Mouse (Mus musculus) midbrain, embryonic 16.5 days (tissue): ENCODE measurements at regions not wholly inside any gene's neighbourhood (a gene's known extent, or its start where the extent isn't known, plus 50 kb on each side); places are given as distances from the start of the nearest gene placed in this dataset.
A peak's percentile ranks its signal among the peaks of the same experiment; 100 is the strongest.

Source experiments
- ATAC-seq: fragments of 200-750 bp; cut with Nextera tagmentation; 2 replicates; pipeline ENCODE4 v1.8.0; 2017; ENCODE audit warnings: moderate TSS enrichment
- H3K27ac ChIP-seq: fragments of 300-500 bp; sonication (generic); 2 replicates; pipeline ENCODE4 v1.5.1; 2014; ENCODE audit warnings: mild to moderate bottlenecking, low read length, mixed read lengths
- H3K27me3 ChIP-seq: fragments of 300-500 bp; sonication (generic); 2 replicates; pipeline ENCODE4 v1.6.1; 2014; ENCODE audit warnings: low read depth, low read length, mixed read lengths; ENCODE audit not compliant: control insufficient read depth, insufficient read depth
- H3K36me3 ChIP-seq: fragments of 300-500 bp; sonication (generic); 2 replicates; pipeline ENCODE4 v1.6.1; 2014; ENCODE audit warnings: mild to moderate bottlenecking, low read length, moderate library complexity, mixed read lengths; ENCODE audit not compliant: control insufficient read depth, insufficient read depth
- H3K4me1 ChIP-seq: fragments of 300-500 bp; sonication (generic); 2 replicates; pipeline ENCODE4 v1.6.1; 2014; ENCODE audit warnings: mild to moderate bottlenecking, low read length, mixed read lengths; ENCODE audit not compliant: control insufficient read depth, insufficient read depth
- H3K4me2 ChIP-seq: fragments of 300-500 bp; sonication (generic); 2 replicates; pipeline ENCODE4 v1.6.1; 2014; ENCODE audit warnings: mild to moderate bottlenecking, low read length, mixed read lengths
- H3K4me3 ChIP-seq: fragments of 300-500 bp; sonication (generic); 2 replicates; pipeline ENCODE4 v1.5.1; 2014; ENCODE audit warnings: low read depth, mild to moderate bottlenecking, low read length, moderate library complexity, mixed read lengths
- H3K9ac ChIP-seq: fragments of 300-500 bp; sonication (generic); 2 replicates; pipeline ENCODE4 v1.6.1; 2014; ENCODE audit warnings: low read depth, low read length, mixed read lengths
- H3K9me3 ChIP-seq: fragments of 300-500 bp; sonication (generic); replicated peaks from 2 replicates; pipeline ENCODE4 v1.6.1; 2014; ENCODE audit warnings: mild to moderate bottlenecking, low read length, mixed read lengths; ENCODE audit not compliant: control insufficient read depth, poor library complexity, severe bottlenecking
- WGBS: fragments of 180-500 bp; shearing (Covaris S2); extraction: QIAGEN DNeasy Blood & Tissue Kit; methylation state at CpG from one replicate; pipeline ENCODE4 v1.1.7; 2014; 5-methylcytosine and 5-hydroxymethylcytosine counted together

GRCm38 (mm10) chr8:17700362-17700761, 1277.7 kb downstream of the Defb40 start:
- H3K27me3 ChIP-seq: no peaks in the 10 kb centered on the region
- no peak for ATAC-seq
- WGBS: 53% methylated on average over 3 of the region's 3 CpGs
- H3K27ac ChIP-seq: no peak overlapping the region
- H3K36me3 ChIP-seq: no peaks in the 10 kb centered on the region
- H3K4me2 ChIP-seq: no peak overlapping the region
- no peaks in the 10 kb centered on the region for H3K4me1 ChIP-seq
- H3K9me3 ChIP-seq: no peaks in the 10 kb centered on the region
- no peak overlapping the region for H3K4me3 ChIP-seq
- H3K9ac ChIP-seq: no peak overlapping the region

GRCm38 (mm10) chr8:17690074-17690848, 1287.8 kb downstream of the Defb40 start:
- ATAC-seq: no peak
- no peaks in the 10 kb centered on the region for H3K27me3 ChIP-seq
- H3K27ac ChIP-seq: no peak overlapping the region
- no peaks in the 10 kb centered on the region for H3K36me3 ChIP-seq
- H3K4me3 ChIP-seq: no peak overlapping the region
- H3K9ac ChIP-seq: no peak overlapping the region
- H3K9me3 ChIP-seq: no peaks in the 10 kb centered on the region
- H3K4me1 ChIP-seq: no peaks in the 10 kb centered on the region
- 79% methylated on average over 4 of the region's 4 CpGs for WGBS
- no peak overlapping the region for H3K4me2 ChIP-seq

GRCm38 (mm10) chr8:17689641-17690040, 1288.4 kb downstream of the Defb40 start:
- no peaks in the 10 kb centered on the region for H3K27me3 ChIP-seq
- no peaks in the 10 kb centered on the region for H3K36me3 ChIP-seq
- no peak overlapping the region for H3K4me3 ChIP-seq
- no peak for ATAC-seq
- H3K9me3 ChIP-seq: no peaks in the 10 kb centered on the region
- no peak overlapping the region for H3K27ac ChIP-seq
- 95% methylated on average over 3 of the region's 3 CpGs for WGBS
- H3K9ac ChIP-seq: no peak overlapping the region
- H3K4me2 ChIP-seq: no peak overlapping the region
- no peaks in the 10 kb centered on the region for H3K4me1 ChIP-seq

DNA sequence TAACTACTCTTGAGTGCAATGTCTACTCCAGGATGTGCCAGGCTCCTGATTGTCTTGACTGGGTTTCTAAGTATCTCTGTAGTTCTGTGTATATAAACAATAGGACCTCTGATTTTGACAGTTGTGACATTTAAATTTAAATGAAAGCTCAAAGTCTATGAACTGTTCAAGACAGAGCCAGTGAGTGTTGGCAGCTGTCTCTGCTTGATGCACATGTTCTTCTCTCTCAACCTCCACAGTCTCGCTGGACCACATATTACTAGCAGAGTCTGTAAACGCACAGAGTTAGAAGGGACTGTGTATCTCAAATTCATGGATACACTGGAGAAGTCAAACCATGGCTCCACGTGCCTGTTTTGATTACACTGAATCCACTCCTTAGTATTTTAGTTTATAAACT, 1291.0 kb downstream of the Defb40 start:
- no peaks in the 10 kb centered on the region for H3K36me3 ChIP-seq
- no peak overlapping the region for H3K9ac ChIP-seq
- H3K27me3 ChIP-seq: no peaks in the 10 kb centered on the region
- ATAC-seq: no peak
- no peaks in the 10 kb centered on the region for H3K4me1 ChIP-seq
- no peaks in the 10 kb centered on the region for H3K9me3 ChIP-seq
- 93% methylated on average over 3 of the region's 3 CpGs for whole genome bisulfite sequencing
- H3K4me3 ChIP-seq: no peak overlapping the region
- H3K27ac ChIP-seq: no peak overlapping the region
- no peak overlapping the region for H3K4me2 ChIP-seq

- Histone ChIP-seq H3K4me3 (no peak overlapping the region), H3K27ac (peak overlapping the region; percentile 63), H3K4me2 (no peak overlapping the region), H3K9me3 (no peaks in the 10 kb centered on the region), H3K27me3 (no peaks in the 10 kb centered on the region), H3K36me3 (no peaks in the 10 kb centered on the region), H3K9ac (no peak overlapping the region), H3K4me1 (0 out of 2 replicates have a peak, but pooled peaks cover 6% of the 10 kb centered on the region)
- 58% methylated on average over 6 of the region's 6 CpGs for WGBS
- ATAC-seq: peak; percentile 88
These were observed 1313.5 kb downstream of the Defb40 start for GRCm38 (mm10) chr8:17664371-17665141.

DNA sequence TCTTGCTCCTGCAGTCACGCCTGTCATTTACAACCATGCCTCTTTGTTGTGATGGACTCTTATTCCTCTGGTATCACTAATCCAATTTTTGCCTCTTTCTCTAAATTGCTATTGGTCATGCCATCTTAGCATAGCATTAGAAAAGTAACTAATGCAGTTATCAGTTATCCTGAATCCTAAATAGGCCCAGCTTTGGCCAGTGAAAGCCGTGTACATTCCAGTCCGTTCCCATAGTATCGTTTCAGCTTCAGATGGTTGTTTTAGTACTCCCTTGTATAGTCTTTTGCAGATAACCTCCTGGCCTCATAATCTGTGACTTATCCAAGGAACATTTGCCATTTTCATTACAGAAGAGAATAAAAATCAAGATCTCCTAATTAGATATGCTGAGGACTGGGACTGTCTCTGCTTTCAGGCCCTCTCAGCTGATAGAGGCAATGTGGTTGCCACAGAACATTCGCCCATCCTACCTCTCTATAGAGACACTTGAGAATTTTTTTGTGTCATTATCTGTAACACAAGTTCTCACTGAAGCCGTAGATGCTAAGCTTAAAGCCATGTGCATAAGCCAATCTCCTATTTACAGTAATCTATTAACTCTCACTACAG, 1318.2 kb downstream of the Defb40 start:
- Histone ChIP-seq H3K9me3 (no peaks in the 10 kb centered on the region), H3K4me3 (no peak overlapping the region), H3K27me3 (no peaks in the 10 kb centered on the region), H3K4me1 (0 out of 2 replicates have a peak, but pooled peaks cover 7% of the 10 kb centered on the region), H3K4me2 (no peak overlapping the region), H3K9ac (no peak overlapping the region), H3K36me3 (no peaks in the 10 kb centered on the region), H3K27ac (no peak overlapping the region)
- peak; percentile 27; the same call in 1 of the 2 replicates for ATAC-seq
- WGBS: 46% methylated on average over 6 of the region's 6 CpGs

- Histone ChIP-seq H3K4me3 (no peak overlapping the region), H3K27me3 (no peaks in the 10 kb centered on the region), H3K9ac (no peak overlapping the region), H3K4me1 (no peaks in the 10 kb centered on the region), H3K9me3 (no peaks in the 10 kb centered on the region), H3K27ac (no peak overlapping the region), H3K4me2 (no peak overlapping the region), H3K36me3 (no peaks in the 10 kb centered on the region)
- 7% methylated on average over 2 of the region's 2 CpGs for WGBS
- ATAC-seq: no peak
These were observed 1324.3 kb downstream of the Defb40 start for GRCm38 (mm10) chr8:17653786-17654185.

GRCm38 (mm10) chr8:17647559-17647958, 1330.5 kb downstream of the Defb40 start:
- Histone ChIP-seq H3K27me3 (no peaks in the 10 kb centered on the region), H3K9ac (no peak overlapping the region), H3K9me3 (no peaks in the 10 kb centered on the region), H3K4me3 (no peak overlapping the region), H3K4me2 (no peak overlapping the region), H3K4me1 (no peaks in the 10 kb centered on the region), H3K27ac (no peak overlapping the region), H3K36me3 (no peaks in the 10 kb centered on the region)
- no peak for ATAC-seq

DNA sequence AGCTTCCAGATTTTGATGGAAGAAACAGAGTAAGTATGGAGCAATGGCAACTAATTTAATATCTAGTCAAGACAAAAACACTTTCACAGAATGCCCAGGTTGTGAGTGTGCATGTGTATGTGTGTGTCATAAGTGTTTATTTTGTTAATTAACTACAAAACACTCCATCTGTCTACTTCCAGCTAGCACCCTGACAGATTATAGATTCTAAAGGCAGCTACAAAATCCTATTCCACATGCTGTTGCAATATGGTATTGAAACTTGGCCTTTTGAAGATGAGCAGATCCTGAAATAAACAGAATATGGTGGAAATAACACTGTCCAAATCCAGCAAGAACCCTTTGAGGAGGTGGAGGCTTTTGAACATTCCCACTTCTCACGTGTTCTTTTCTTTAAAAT, 1356.9 kb downstream of the Defb40 start:
- H3K4me2 ChIP-seq: no peak overlapping the region
- H3K9ac ChIP-seq: no peak overlapping the region
- H3K9me3 ChIP-seq: no peaks in the 10 kb centered on the region
- no peaks in the 10 kb centered on the region for H3K27me3 ChIP-seq
- H3K4me1 ChIP-seq: no peaks in the 10 kb centered on the region
- H3K27ac ChIP-seq: no peak overlapping the region
- 51% methylated on average over 1 of the region's 1 CpGs for WGBS
- no peak for ATAC-seq
- no peak overlapping the region for H3K4me3 ChIP-seq
- H3K36me3 ChIP-seq: no peaks in the 10 kb centered on the region
